In genomic region chr2:156763101-156763500, GRCm38 (mm10) we compare ENCODE assay signal across 9 mouse cellular contexts. TPM values are rescaled to one million over a fixed set of nuclear protein-coding genes. Genes with fewer than 3 reads are reported as not detected.
DNase-seq lines count a peak whose midpoint lies in the region; ATAC-seq and TF ChIP-seq lines count a peak whose summit lies in the region.
"Had no signal": no experiment of that assay in that cellular context is flagged by ENCODE, and none has a peak within 500 bp of the region (broad histone marks: within the 10 kb centered on the region; RNA-seq: fewer than 3 reads in every experiment).

No protein-coding gene starts in this region.

- no peaks in the 10 kb centered on the region for H3K9me3 ChIP-seq in hindbrain, embryonic 15.5 days
- no peaks in the 10 kb centered on the region; the same call in 1 of the 2 replicates for H3K9me3 ChIP-seq in hindbrain, embryonic 12.5 days (replicated peaks)
- no peaks in the 10 kb centered on the region for H3K9me3 ChIP-seq in lung, embryonic 14.5 days (ENCODE audit: low read depth, low read length)
- 0 out of 2 replicates have a peak, but pooled peaks cover 5% of the 10 kb centered on the region for H3K9me3 ChIP-seq in forebrain, embryonic 14.5 days (replicated peaks; ENCODE audit: control insufficient read depth, low read length)

- peak; percentile 86 for DNase-seq in adrenal gland, adult 2 months
- DNase-seq in heart, adult 8-10 months (ENCODE audit: low spot score) = peak; percentile 32
- DNase-seq in lung, embryonic 14.5 days = peak; percentile 87
- no peak for DNase-seq in thymus, adult 2 months
- DNase-seq in layer of hippocampus, postnatal 36 days = no peak
- no peak for DNase-seq in forebrain, embryonic 14.5 days (ENCODE audit: low spot score)

- TF ChIP-seq POLR2A in thymus, adult 2 months (IDR thresholded peaks at IDR 0.05; ENCODE audit: control insufficient read depth, extremely low read depth, insufficient read depth, low read length, poor library complexity) = no peak

- ATAC-seq in hindbrain, embryonic 15.5 days (ENCODE audit: low FRiP score, low read depth) = peak; percentile 19; the same call in 1 of the 2 replicates
- ATAC-seq in hindbrain, embryonic 12.5 days (ENCODE audit: low FRiP score) = no peak
- peak; percentile 51 for ATAC-seq in lung, embryonic 14.5 days (ENCODE audit: insufficient read depth)
- ATAC-seq in forebrain, embryonic 14.5 days = no peak

- no peak for TF ChIP-seq CTCF in lung, embryonic 14.5 days (IDR thresholded peaks at IDR 0.05; ENCODE audit: low read depth)
- TF ChIP-seq CTCF in thymus, adult 2 months (IDR thresholded peaks at IDR 0.05; ENCODE audit: borderline replicate concordance, control insufficient read depth, extremely low read depth, insufficient read depth, low read length, poor library complexity) = no peak

- H3K27ac ChIP-seq in hindbrain, embryonic 15.5 days (replicated peaks) = 0 out of 2 replicates have a peak overlapping the region, but pooled peaks have one; percentile 49
- no peak overlapping the region for H3K27ac ChIP-seq in hindbrain, embryonic 12.5 days
- peak overlapping the region; percentile 6; the same call in 1 of the 2 replicates for H3K27ac ChIP-seq in lung, embryonic 14.5 days (ENCODE audit: low read depth)
- no peak overlapping the region for H3K27ac ChIP-seq in thymus, adult 2 months (ENCODE audit: control insufficient read depth, insufficient read depth, low read length)
- no peak overlapping the region for H3K27ac ChIP-seq in forebrain, embryonic 14.5 days (ENCODE audit: low read depth, low read length)

- H3K4me1 ChIP-seq in hindbrain, embryonic 15.5 days (replicated peaks) = no peaks in the 10 kb centered on the region
- no peaks in the 10 kb centered on the region for H3K4me1 ChIP-seq in hindbrain, embryonic 12.5 days
- no peaks in the 10 kb centered on the region for H3K4me1 ChIP-seq in lung, embryonic 14.5 days (ENCODE audit: insufficient read depth)
- no peaks in the 10 kb centered on the region for H3K4me1 ChIP-seq in thymus, adult 2 months (replicated peaks; ENCODE audit: control insufficient read depth, insufficient read depth, low read length)
- H3K4me1 ChIP-seq in forebrain, embryonic 14.5 days (ENCODE audit: control insufficient read depth, insufficient read depth, low read length) = no peaks in the 10 kb centered on the region

- H3K36me3 ChIP-seq in hindbrain, embryonic 15.5 days = peaks cover 59% of the 10 kb centered on the region
- peaks cover 64% of the 10 kb centered on the region for H3K36me3 ChIP-seq in hindbrain, embryonic 12.5 days
- peaks cover 62% of the 10 kb centered on the region for H3K36me3 ChIP-seq in lung, embryonic 14.5 days (ENCODE audit: insufficient read depth)
- H3K36me3 ChIP-seq in thymus, adult 2 months (ENCODE audit: control insufficient read depth, insufficient read depth, low read length) = no peaks in the 10 kb centered on the region
- peaks cover 70% of the 10 kb centered on the region for H3K36me3 ChIP-seq in forebrain, embryonic 14.5 days (ENCODE audit: control insufficient read depth, insufficient read depth, low read length)

- H3K4me3 ChIP-seq in hindbrain, embryonic 15.5 days = no peak overlapping the region
- H3K4me3 ChIP-seq in hindbrain, embryonic 12.5 days = no peak overlapping the region
- no peak overlapping the region for H3K4me3 ChIP-seq in lung, embryonic 14.5 days (ENCODE audit: low read depth, low read length)
- no peak overlapping the region for H3K4me3 ChIP-seq in thymus, adult 2 months (ENCODE audit: control insufficient read depth, insufficient read depth, low read length)
- H3K4me3 ChIP-seq in forebrain, embryonic 14.5 days (ENCODE audit: low read depth, low read length) = no peak overlapping the region

- no peaks in the 10 kb centered on the region for H3K27me3 ChIP-seq in hindbrain, embryonic 15.5 days
- H3K27me3 ChIP-seq in hindbrain, embryonic 12.5 days = no peaks in the 10 kb centered on the region
- no peaks in the 10 kb centered on the region for H3K27me3 ChIP-seq in lung, embryonic 14.5 days (ENCODE audit: insufficient read depth, low read length)
- H3K27me3 ChIP-seq in thymus, adult 2 months (ENCODE audit: control insufficient read depth, insufficient read depth, low read length) = no peaks in the 10 kb centered on the region
- H3K27me3 ChIP-seq in forebrain, embryonic 14.5 days (replicated peaks; ENCODE audit: control insufficient read depth, insufficient read depth, low read length) = no peaks in the 10 kb centered on the region

- H3K9ac ChIP-seq in hindbrain, embryonic 15.5 days = no peak overlapping the region
- no peak overlapping the region for H3K9ac ChIP-seq in hindbrain, embryonic 12.5 days
- no peak overlapping the region for H3K9ac ChIP-seq in lung, embryonic 14.5 days
- H3K9ac ChIP-seq in forebrain, embryonic 14.5 days (ENCODE audit: low read length) = no peak overlapping the region

- no peak overlapping the region for H3K4me2 ChIP-seq in hindbrain, embryonic 15.5 days
- no peak overlapping the region for H3K4me2 ChIP-seq in hindbrain, embryonic 12.5 days (replicated peaks)
- no peak overlapping the region for H3K4me2 ChIP-seq in lung, embryonic 14.5 days
- H3K4me2 ChIP-seq in forebrain, embryonic 14.5 days (ENCODE audit: low read length) = no peak overlapping the region

- WGBS in hindbrain, embryonic 15.5 days = 75% methylated on average over 11 of the region's 11 CpGs
- WGBS in hindbrain, embryonic 12.5 days = 89% methylated on average over 11 of the region's 11 CpGs
- 66% methylated on average over 11 of the region's 11 CpGs for WGBS in lung, embryonic 14.5 days
- WGBS in thymus, adult 2 months = 88% methylated on average over 11 of the region's 11 CpGs
- 78% methylated on average over 11 of the region's 11 CpGs for WGBS in forebrain, embryonic 14.5 days

RNA-seq across cellular contexts. Expression of gene Myl9, which starts 12.1 kb away (rescaled TPM):
- 42.4 and 44.8 TPM in 2 replicates for polyA plus RNA-seq in hindbrain, embryonic 15.5 days (2015; fragmentation: Nextera tagmentation; extraction: Ambion mirVana)
- polyA plus RNA-seq in hindbrain, embryonic 12.5 days (2016; fragmentation: Nextera tagmentation; extraction: Ambion mirVana) = 122 and 144 TPM in 2 replicates
- 10 to 100 TPM; 74.9 to 85.2 TPM for total RNA-seq in adrenal gland, adult 2 months (2021)
- 44.0 and 48.0 TPM in 2 replicates for polyA plus RNA-seq in adrenal gland, adult 2 months (2012; rRNA removed)
- total RNA-seq in heart, adult 8-10 months (2022) = 10 to 100 TPM; 40.0 to 70.3 (median 65.6) TPM
- polyA plus RNA-seq in lung, embryonic 14.5 days (2014; fragmentation: Nextera tagmentation; extraction: Ambion mirVana) = 397 and 446 TPM in 2 replicates
- polyA plus RNA-seq in thymus, adult 2 months (2012; rRNA removed) = 32.3 and 32.4 TPM in 2 replicates
- 10 to 100 TPM; 16.3 to 17.0 TPM for total RNA-seq in layer of hippocampus, postnatal 36 days (2021)
- 40.5 and 44.1 TPM in 2 replicates for polyA plus RNA-seq in forebrain, embryonic 14.5 days (2014; fragmentation: Nextera tagmentation; extraction: Ambion mirVana)
- total RNA-seq: granulocyte monocyte progenitor cell, adult 5-6 weeks had no signal

Comparison
In these comparisons a context has a peak if more than half of its experiments do, and no peak if none do; other contexts are left out.
1. ATAC-seq: peak in hindbrain, embryonic 15.5 days (single experiment) and lung, embryonic 14.5 days (single experiment); none in hindbrain, embryonic 12.5 days (single experiment) and forebrain, embryonic 14.5 days (single experiment).
2. H3K27ac ChIP-seq: peak in hindbrain, embryonic 15.5 days (single experiment) and lung, embryonic 14.5 days (single experiment); none in hindbrain, embryonic 12.5 days (single experiment), thymus, adult 2 months (single experiment) and forebrain, embryonic 14.5 days (single experiment).
3. DNase-seq: peak in adrenal gland, adult 2 months (single experiment), heart, adult 8-10 months (single experiment) and lung, embryonic 14.5 days (single experiment); none in thymus, adult 2 months (single experiment), layer of hippocampus, postnatal 36 days (0 of 2) and forebrain, embryonic 14.5 days (single experiment).